Mouse (Mus musculus): Measurements from ENCODE around the gene Themis3. TPM values are rescaled to one million over a fixed set of nuclear protein-coding genes. Genes with fewer than 3 reads are reported as not detected.

Gene Themis3
- polyA plus RNA-seq, 1 experiment from 2014 or later: not detected

DNA sequence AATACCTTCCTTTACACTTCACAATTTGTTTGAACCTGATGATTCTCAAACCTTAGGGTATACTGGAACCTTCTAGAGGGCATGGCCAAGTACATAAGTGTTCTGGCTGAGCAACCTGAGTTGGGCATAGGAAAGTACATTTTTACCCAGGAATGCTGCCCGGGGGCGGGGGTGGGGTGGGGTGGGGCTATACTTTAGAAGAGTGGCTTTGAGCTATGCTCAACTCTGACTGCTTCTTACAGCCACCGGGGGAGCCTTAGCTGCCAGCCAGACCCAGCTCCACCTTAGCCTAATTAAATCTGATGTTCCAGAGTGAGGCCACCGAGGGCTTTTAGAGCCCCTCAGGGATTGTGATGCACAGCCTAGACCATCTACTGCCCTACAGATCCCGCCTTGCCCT, 13.4 kb downstream of the Themis3 start:
- Histone ChIP-seq H3K27me3 (ENCODE audit: insufficient read depth, poor library complexity, severe bottlenecking) (no peaks in the 10 kb centered on the region), H3K9me3 (no peaks in the 10 kb centered on the region), H3K4me1 (replicated peaks) (no peaks in the 10 kb centered on the region), H3K4me3 (no peak overlapping the region), H3K36me3 (no peaks in the 10 kb centered on the region), H3K27ac (no peak overlapping the region)
- no peak for DNase-seq (ENCODE audit: low spot score)
- 76% methylated on average over 5 of the region's 5 CpGs for WGBS

DNA sequence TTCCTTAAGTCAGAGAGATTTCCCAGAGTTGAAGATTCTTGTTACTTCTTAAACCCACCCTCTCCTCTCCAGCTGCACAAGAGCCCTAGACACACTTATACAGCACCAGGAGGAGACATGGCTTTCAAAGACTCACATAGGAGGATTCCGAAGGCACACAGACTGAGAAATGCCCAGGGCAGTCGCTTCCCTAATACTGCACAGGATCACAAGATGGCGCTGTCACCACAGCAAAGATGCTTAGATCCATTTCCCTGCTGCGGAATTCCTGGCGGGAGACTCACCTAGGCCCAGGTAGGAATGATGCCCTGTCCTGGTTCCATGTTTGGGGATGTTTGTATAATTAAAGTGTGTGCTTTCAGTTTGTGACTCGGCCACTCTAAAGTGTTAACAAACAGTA, 16.4 kb downstream of the Themis3 start:
- H3K27ac ChIP-seq: no peak overlapping the region
- H3K27me3 ChIP-seq (ENCODE audit: insufficient read depth, poor library complexity, severe bottlenecking): no peaks in the 10 kb centered on the region
- H3K4me3 ChIP-seq: no peak overlapping the region
- no peaks in the 10 kb centered on the region for H3K36me3 ChIP-seq
- 21% methylated on average over 6 of the region's 6 CpGs for WGBS
- DNase-seq (ENCODE audit: low spot score): peak; percentile 50
- no peaks in the 10 kb centered on the region for H3K9me3 ChIP-seq
- H3K4me1 ChIP-seq (replicated peaks): no peaks in the 10 kb centered on the region

DNA sequence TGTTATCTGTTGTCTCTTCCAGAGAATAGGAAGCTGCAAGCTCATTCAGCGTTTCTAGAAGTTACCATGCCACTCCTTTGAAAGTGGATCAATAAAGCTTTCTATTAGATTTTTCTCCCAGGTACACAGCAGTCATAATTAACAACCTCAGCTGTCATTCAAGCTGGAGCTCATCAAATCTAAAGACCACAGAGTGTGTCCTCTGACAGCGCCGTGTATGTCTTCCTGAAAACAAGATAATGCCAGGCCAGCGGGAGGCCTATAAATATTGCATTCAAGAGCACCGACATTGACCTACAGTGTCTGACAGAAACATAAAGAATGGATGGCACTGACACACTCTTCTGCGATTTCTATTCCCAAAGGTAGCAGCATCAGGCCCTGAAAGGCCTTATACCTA, 16.9 kb downstream of the Themis3 start:
- Histone ChIP-seq H3K4me1 (replicated peaks) (no peaks in the 10 kb centered on the region), H3K9me3 (no peaks in the 10 kb centered on the region), H3K27me3 (ENCODE audit: insufficient read depth, poor library complexity, severe bottlenecking) (no peaks in the 10 kb centered on the region), H3K4me3 (no peak overlapping the region), H3K36me3 (no peaks in the 10 kb centered on the region), H3K27ac (no peak overlapping the region)
- 72% methylated on average over 6 of the region's 6 CpGs for WGBS
- no peak for DNase-seq (ENCODE audit: low spot score)

DNA sequence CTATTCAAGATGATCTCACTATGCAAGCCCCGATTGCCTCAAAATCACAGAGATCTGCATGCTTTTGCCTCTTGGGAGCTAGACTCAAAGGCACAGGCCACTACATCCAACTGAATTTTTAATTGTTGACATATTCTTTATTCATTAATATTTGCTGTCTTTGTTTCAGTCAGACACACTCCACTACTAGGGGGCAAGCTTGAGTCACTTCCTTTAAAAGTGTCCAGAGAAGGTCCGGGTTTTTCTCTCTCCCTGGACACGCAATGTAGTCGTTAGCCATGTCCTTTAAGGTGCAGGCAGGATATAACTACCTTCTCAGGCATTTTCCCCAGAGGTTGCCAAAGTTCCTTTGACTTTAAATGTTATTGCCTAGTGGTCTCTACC, 21.8 kb downstream of the Themis3 start:
- Histone ChIP-seq H3K4me1 (replicated peaks) (no peaks in the 10 kb centered on the region), H3K9me3 (no peaks in the 10 kb centered on the region), H3K36me3 (no peaks in the 10 kb centered on the region), H3K4me3 (no peak overlapping the region), H3K27ac (no peak overlapping the region), H3K27me3 (ENCODE audit: insufficient read depth, poor library complexity, severe bottlenecking) (no peaks in the 10 kb centered on the region)
- 84% methylated on average over 4 of the region's 4 CpGs for WGBS
- no peak for DNase-seq (ENCODE audit: low spot score)

DNA sequence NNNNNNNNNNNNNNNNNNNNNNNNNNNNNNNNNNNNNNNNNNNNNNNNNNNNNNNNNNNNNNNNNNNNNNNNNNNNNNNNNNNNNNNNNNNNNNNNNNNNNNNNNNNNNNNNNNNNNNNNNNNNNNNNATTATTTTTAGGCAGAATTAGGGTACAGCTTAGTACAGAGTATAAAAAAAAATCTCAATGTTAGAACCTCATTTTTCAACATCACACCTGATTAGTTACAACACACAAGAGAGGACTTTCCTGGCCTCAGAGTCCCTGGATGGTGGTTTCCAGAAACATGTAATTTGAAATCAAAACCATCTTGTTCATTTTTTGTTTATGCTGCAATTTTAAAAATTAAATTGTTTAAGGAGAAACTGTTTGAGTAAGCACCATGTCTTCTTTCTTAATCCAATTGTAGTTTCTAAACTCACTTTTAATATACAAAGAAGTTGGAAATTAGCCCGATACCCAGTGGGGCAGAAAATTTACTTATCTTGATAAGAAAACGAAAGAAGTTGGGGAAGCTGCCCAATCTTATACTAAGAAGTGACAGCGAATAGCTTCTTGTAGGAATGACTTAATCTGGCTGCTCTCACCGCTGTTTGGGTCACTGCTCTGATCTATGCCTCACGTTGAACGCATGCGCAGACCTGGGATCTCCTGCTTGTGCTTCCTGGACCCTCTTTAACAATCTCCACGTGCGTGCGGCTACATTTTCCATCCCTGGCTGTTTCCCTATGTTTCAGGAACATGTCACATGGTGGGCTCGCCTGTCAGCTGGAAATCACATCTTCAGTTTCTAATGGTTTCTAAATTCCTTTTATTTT, 22.4 kb downstream of the Themis3 start:
- no peak for DNase-seq (ENCODE audit: low spot score)
- H3K4me1 ChIP-seq (replicated peaks): no peaks in the 10 kb centered on the region
- 84% methylated on average over 11 of the region's 11 CpGs for WGBS
- no peak overlapping the region for H3K27ac ChIP-seq
- H3K36me3 ChIP-seq: no peaks in the 10 kb centered on the region
- no peaks in the 10 kb centered on the region for H3K9me3 ChIP-seq
- H3K4me3 ChIP-seq: no peak overlapping the region
- no peaks in the 10 kb centered on the region for H3K27me3 ChIP-seq (ENCODE audit: insufficient read depth, poor library complexity, severe bottlenecking)

DNA sequence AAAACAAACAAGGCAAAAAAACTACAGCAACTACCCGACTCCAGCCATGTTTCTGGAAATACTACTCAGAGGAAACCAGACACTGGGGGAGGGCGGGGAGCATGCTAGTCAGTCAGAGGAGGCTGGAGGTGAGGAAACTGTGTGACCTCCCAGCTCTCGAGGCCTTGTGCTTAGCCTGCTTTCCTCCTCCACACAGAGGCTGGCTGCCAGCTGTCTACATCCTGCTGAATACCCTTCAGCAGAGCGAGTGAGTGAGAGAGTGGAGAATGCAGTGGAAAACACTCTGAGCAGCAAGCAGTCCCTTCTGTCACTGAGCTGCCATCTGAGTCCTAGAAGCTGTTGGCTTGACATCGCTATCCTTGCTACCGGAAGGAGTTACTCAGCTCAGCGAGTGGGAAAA, 30.2 kb downstream of the Themis3 start:
- WGBS: 70% methylated on average over 7 of the region's 7 CpGs

DNA sequence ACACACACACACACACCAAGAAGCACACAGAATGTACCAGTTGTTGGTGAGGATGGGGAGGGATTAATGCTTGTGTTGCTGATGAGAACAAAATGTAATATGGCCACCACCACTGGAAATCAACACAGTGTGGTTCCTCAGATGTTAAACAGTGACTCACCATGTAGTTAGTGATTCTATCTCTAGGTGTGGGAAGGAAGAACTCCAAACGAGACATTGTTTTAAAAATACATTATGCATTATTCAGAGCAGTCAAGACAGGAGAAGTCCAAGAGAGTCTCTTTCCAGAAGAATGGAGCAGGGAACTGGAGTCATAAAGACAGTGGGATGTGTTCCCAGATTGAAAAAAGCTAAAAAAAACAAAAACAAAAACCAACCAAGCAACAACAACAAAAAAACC, 30.9 kb downstream of the Themis3 start:
- 81% methylated on average over 1 of the region's 1 CpGs for WGBS

More for the DNA sequence above, 30.2 kb downstream of the Themis3 start:
- peak; percentile 10 for DNase-seq (ENCODE audit: low spot score)
- Histone ChIP-seq H3K27me3 (ENCODE audit: insufficient read depth, poor library complexity, severe bottlenecking) (no peaks in the 10 kb centered on the region), H3K27ac (no peak overlapping the region), H3K4me3 (no peak overlapping the region), H3K36me3 (no peaks in the 10 kb centered on the region), H3K9me3 (no peaks in the 10 kb centered on the region), H3K4me1 (replicated peaks) (0 out of 2 replicates have a peak, but pooled peaks cover 3% of the 10 kb centered on the region)

DNA sequence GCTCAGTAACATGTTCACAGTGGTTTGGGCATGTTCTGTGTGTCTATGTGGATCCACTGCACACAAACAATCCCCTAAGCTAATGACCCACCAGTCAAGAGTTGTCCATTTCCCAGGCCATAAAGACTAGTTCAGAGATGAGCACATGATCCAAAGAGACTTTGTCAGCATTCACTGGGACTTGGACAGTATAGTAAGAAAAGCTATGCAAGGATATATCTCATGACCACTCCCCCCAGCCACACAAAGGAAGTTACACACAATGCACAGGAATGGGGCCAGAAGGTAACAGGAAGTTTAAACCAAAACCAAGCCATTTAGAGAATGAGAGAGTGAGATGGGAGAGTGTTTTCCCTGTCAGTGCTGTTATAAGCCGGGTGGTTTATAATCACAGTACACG, 33.0 kb downstream of the Themis3 start:
- Histone ChIP-seq H3K36me3 (no peaks in the 10 kb centered on the region), H3K27me3 (ENCODE audit: insufficient read depth, poor library complexity, severe bottlenecking) (no peaks in the 10 kb centered on the region), H3K4me1 (replicated peaks) (0 out of 2 replicates have a peak, but pooled peaks cover 3% of the 10 kb centered on the region), H3K4me3 (no peak overlapping the region), H3K9me3 (no peaks in the 10 kb centered on the region), H3K27ac (no peak overlapping the region)
- DNase-seq (ENCODE audit: low spot score): no peak
- WGBS: 93% methylated on average over 2 of the region's 2 CpGs

More for the DNA sequence above, 30.9 kb downstream of the Themis3 start:
- Histone ChIP-seq H3K36me3 (no peaks in the 10 kb centered on the region), H3K4me1 (replicated peaks) (0 out of 2 replicates have a peak, but pooled peaks cover 3% of the 10 kb centered on the region), H3K27ac (no peak overlapping the region), H3K27me3 (ENCODE audit: insufficient read depth, poor library complexity, severe bottlenecking) (no peaks in the 10 kb centered on the region), H3K4me3 (no peak overlapping the region), H3K9me3 (no peaks in the 10 kb centered on the region)
- DNase-seq (ENCODE audit: low spot score): no peak

DNA sequence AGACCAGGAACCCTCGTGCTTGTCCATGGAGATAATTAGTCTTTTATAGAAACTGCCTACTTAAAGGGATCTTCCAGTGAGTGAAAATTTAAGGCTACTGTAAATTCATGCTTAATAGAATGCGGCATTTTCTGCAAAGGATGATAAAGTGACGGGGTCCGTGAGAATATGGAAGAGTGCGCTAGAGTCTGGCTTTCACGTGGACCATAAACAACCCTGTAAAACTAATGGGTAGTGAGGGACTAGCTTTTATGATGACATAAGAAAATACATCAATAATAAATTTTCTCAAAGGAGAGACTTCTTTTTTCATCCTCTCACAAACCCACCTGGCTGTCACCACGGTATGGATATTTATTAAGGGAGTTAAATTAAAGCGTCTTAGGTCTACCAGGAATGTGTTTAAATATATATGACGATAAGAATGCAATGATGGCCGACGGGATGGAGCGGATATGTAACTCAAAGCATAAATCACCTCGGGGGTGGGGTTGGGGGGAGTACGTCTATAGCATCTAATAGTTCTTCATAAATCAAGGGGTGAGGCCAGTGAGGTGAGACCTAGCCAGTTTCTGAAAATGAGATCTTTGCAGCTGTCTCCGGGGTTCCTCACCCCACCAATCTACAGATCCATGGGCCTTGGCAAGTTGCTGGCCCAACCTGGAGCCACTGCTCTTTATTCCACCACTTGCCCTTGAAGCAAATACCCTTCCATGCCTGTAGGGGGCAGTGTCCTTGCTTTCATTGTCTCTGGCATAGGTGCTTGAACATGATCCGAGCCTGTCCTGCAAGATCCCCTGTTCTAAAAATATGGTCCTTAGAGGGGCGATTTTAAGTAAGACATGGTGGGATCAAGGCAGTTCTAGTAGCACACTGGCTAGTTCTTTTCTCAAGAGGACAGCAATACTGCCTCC, 35.8 kb downstream of the Themis3 start:
- WGBS: 91% methylated on average over 17 of the region's 17 CpGs
- Histone ChIP-seq H3K27ac (no peak overlapping the region), H3K4me3 (no peak overlapping the region), H3K27me3 (ENCODE audit: insufficient read depth, poor library complexity, severe bottlenecking) (no peaks in the 10 kb centered on the region), H3K4me1 (replicated peaks) (no peaks in the 10 kb centered on the region), H3K36me3 (no peaks in the 10 kb centered on the region), H3K9me3 (no peaks in the 10 kb centered on the region)
- DNase-seq (ENCODE audit: low spot score): no peak

DNA sequence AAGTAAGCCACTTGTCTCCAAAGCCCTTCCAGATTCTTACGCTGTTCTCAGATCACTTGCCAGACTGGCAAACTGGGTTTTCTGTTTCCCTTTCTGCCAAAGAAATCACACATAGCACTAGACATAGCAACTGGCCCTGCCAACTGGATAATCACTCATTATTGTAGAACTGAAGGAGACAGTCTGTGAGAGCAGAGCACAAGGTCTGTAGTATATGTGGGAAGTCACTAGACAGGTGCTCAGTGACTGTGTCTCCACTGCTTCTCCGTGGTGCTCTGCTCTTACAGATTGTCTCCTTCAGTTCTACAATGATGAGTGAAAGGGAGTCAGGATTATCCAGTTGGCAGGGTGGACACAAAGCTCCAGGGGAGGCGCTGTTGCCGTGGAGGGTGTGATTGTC, 41.7 kb downstream of the Themis3 start:
- Histone ChIP-seq H3K4me1 (replicated peaks) (no peaks in the 10 kb centered on the region), H3K27me3 (ENCODE audit: insufficient read depth, poor library complexity, severe bottlenecking) (no peaks in the 10 kb centered on the region), H3K4me3 (no peak overlapping the region), H3K36me3 (no peaks in the 10 kb centered on the region), H3K27ac (no peak overlapping the region), H3K9me3 (no peaks in the 10 kb centered on the region)
- no peak for DNase-seq (ENCODE audit: low spot score)
- WGBS: 82% methylated on average over 4 of the region's 4 CpGs

DNA sequence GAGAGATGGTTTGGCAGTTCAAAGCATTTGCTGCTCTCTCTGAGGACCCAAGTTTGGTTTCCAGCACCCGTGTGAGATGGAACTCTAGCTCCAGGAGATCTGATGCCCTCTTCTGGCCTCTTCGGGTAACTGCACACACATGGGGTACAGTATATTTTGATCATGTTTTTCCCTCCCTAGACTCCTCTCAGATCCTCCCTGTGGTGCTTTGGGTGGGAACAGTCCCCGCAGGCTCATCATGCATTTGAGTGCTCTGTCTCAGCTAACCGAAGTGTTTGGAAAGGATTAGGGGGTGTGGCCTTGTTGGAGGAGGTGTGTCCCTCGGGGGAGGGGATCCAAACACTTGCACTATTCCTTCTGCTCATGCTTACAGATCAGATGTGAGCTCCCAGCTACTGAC, 43.9 kb downstream of the Themis3 start:
- H3K4me1 ChIP-seq (replicated peaks): no peaks in the 10 kb centered on the region
- H3K36me3 ChIP-seq: no peaks in the 10 kb centered on the region
- H3K27me3 ChIP-seq (ENCODE audit: insufficient read depth, poor library complexity, severe bottlenecking): no peaks in the 10 kb centered on the region
- no peak for DNase-seq (ENCODE audit: low spot score)
- no peak overlapping the region for H3K27ac ChIP-seq
- H3K4me3 ChIP-seq: no peak overlapping the region
- 95% methylated on average over 5 of the region's 5 CpGs for WGBS
- no peaks in the 10 kb centered on the region for H3K9me3 ChIP-seq

DNA sequence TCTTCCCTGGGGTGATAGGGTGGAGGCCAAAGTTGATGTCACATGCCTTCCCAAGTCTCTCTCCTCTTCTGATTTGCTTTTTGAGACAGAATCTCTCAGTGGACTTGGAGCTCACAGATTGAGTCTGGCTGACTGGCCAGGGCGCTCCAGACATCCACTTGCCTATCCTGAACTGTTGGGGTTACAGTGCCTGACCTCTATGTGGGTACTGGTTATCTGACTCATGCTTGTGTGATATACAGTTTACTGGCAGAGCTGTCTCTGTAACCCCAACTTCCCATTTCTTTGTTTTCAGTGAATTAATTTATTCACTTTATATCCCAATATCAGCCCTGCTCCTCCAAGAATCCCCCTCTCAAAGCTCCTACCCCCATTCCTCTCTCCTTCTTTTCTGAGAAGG, 62.1 kb downstream of the Themis3 start:
- 90% methylated on average over 1 of the region's 1 CpGs for WGBS
- Histone ChIP-seq H3K9me3 (peaks cover 8% of the 10 kb centered on the region), H3K27ac (no peak overlapping the region), H3K27me3 (ENCODE audit: insufficient read depth, poor library complexity, severe bottlenecking) (no peaks in the 10 kb centered on the region), H3K36me3 (no peaks in the 10 kb centered on the region), H3K4me3 (no peak overlapping the region), H3K4me1 (replicated peaks) (no peaks in the 10 kb centered on the region)
- DNase-seq (ENCODE audit: low spot score): no peak

DNA sequence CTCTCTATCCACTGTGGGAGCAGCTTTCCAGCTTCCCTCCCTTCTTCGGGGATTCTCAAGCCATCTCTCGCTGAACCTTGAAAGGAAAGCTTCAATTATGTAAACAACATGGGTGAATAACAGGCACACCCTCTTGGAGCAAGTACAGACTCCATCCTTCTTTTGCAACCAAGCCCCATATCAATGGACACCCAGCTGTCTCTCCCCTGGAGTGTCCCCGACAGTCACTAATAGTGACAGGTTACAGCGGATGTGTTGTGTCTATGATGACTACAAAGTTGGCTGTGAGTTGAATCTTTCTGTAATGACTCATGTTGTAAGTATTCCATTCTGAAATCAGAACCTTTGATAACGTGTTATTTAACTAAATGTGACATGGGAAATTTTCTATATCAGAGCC, 71.0 kb downstream of the Themis3 start:
- no peaks in the 10 kb centered on the region for H3K9me3 ChIP-seq
- H3K27me3 ChIP-seq (ENCODE audit: insufficient read depth, poor library complexity, severe bottlenecking): no peaks in the 10 kb centered on the region
- no peak overlapping the region for H3K27ac ChIP-seq
- no peaks in the 10 kb centered on the region for H3K36me3 ChIP-seq
- no peak for DNase-seq (ENCODE audit: low spot score)
- peaks cover 10% of the 10 kb centered on the region for H3K4me1 ChIP-seq (replicated peaks)
- no peak overlapping the region for H3K4me3 ChIP-seq
- 88% methylated on average over 5 of the region's 5 CpGs for WGBS

All from hindbrain, embryonic 10.5 days (tissue).